Mouse (Mus musculus): ENCODE results near the gene Pigk. TPM values are rescaled to one million over a fixed set of nuclear protein-coding genes. Genes with fewer than 3 reads are reported as not detected.

Pigk gene
- polyA plus RNA-seq, 1 experiment from 2014 or later, result 55.8 TPM

DNA sequence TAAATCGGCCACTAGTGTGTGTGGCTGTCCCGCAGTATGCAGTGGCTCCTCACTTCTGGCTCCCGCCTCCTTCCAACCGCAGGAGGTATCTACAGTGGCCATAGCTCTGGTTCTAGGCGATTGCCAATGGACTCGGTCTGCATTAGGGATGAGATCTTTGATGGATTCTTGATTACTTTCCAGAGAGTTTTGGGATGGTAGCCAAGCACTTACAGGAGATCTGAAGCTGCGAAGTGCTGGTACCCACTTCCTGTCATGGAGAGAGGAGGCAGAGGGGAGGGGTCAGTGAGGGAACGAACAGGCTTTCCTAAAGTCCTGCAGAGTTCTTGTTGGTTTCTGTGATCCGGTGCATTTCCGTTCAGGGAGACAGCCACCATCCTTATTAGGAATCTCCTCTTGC lies 304.2 kb downstream of the Pigk start:
- WGBS, result 58% methylated on average over 10 of the region's 10 CpGs

GRCm38 (mm10) chr3:153024016-153024415 lies 310.1 kb downstream of the Pigk start:
- DNase-seq (ENCODE audit: low spot score), result no peak
- no peak overlapping the region for H3K27ac ChIP-seq
- WGBS, result 63% methylated on average over 11 of the region's 11 CpGs

More for the DNA sequence above, 304.2 kb downstream of the Pigk start:
- Histone ChIP-seq H3K4me1 (replicated peaks; ENCODE audit: control insufficient read depth, insufficient read depth, low read length) (0 out of 2 replicates have a peak, but pooled peaks cover 7% of the 10 kb centered on the region), H3K36me3 (replicated peaks; ENCODE audit: control insufficient read depth, insufficient read depth) (no peaks in the 10 kb centered on the region), H3K27ac (no peak overlapping the region), H3K9me3 (ENCODE audit: control insufficient read depth, low read length) (no peaks in the 10 kb centered on the region), H3K27me3 (ENCODE audit: control insufficient read depth, insufficient read depth, low read length) (no peaks in the 10 kb centered on the region), H3K4me3 (replicated peaks; ENCODE audit: low read length) (no peak overlapping the region), H3K9ac (no peak overlapping the region), H3K4me2 (replicated peaks) (no peak overlapping the region)
- DNase-seq (ENCODE audit: low spot score) (peak; percentile 57), ATAC-seq (ENCODE audit: low FRiP score) (peak; percentile 62; the same call in 1 of the 2 replicates)

More at GRCm38 (mm10) chr3:153024016-153024415, 310.1 kb downstream of the Pigk start:
- H3K27me3 ChIP-seq (ENCODE audit: control insufficient read depth, insufficient read depth, low read length), result no peaks in the 10 kb centered on the region
- H3K4me1 ChIP-seq (replicated peaks; ENCODE audit: control insufficient read depth, insufficient read depth, low read length), result no peaks in the 10 kb centered on the region
- ATAC-seq (ENCODE audit: low FRiP score), result no peak
- no peak overlapping the region for H3K9ac ChIP-seq
- no peaks in the 10 kb centered on the region for H3K9me3 ChIP-seq (ENCODE audit: control insufficient read depth, low read length)
- no peak overlapping the region for H3K4me2 ChIP-seq (replicated peaks)
- no peaks in the 10 kb centered on the region for H3K36me3 ChIP-seq (replicated peaks; ENCODE audit: control insufficient read depth, insufficient read depth)
- H3K4me3 ChIP-seq (replicated peaks; ENCODE audit: low read length), result no peak overlapping the region

Other genes starting within 250 kb of the Pigk start
- 14.1 and 22.3 TPM in 2 replicates for gene Ak5, start 45.7 kb upstream of the Pigk start, polyA plus RNA-seq (2014; fragmentation: Nextera tagmentation; extraction: Ambion mirVana)

All from hindbrain, embryonic 14.5 days (tissue).